Mouse (Mus musculus) liver, embryonic 15.5 days (tissue): ENCODE measurements around the gene Grik2. TPM values are rescaled to one million over a fixed set of nuclear protein-coding genes. Genes with fewer than 3 reads are reported as not detected.

Experiments used
- ATAC-seq: fragments of 200-750 bp; cut with Nextera tagmentation; 2 replicates; pipeline ENCODE4 v1.8.0; 2017; ENCODE audit warnings: moderate number of reproducible peaks, mild to moderate bottlenecking, moderate library complexity; ENCODE audit not compliant: insufficient read depth
- H3K27ac ChIP-seq: fragments of 300-500 bp; sonication (generic); replicated peaks from 2 replicates; pipeline ENCODE4 v1.5.1; 2015; ENCODE audit warnings: mild to moderate bottlenecking, inconsistent platforms
- H3K27me3 ChIP-seq: fragments of 300-500 bp; sonication (generic); 2 replicates; pipeline ENCODE4 v1.6.1; 2015; ENCODE audit warnings: mild to moderate bottlenecking, inconsistent platforms
- H3K36me3 ChIP-seq: fragments of 300-500 bp; sonication (generic); replicated peaks from 2 replicates; pipeline ENCODE4 v1.6.1; 2015; ENCODE audit warnings: moderate library complexity, mild to moderate bottlenecking, inconsistent platforms
- H3K4me1 ChIP-seq: fragments of 300-500 bp; sonication (generic); replicated peaks from 2 replicates; pipeline ENCODE4 v1.6.1; 2015; ENCODE audit warnings: inconsistent platforms
- H3K4me2 ChIP-seq: fragments of 300-500 bp; sonication (generic); 2 replicates; pipeline ENCODE4 v1.6.1; 2015; ENCODE audit warnings: moderate library complexity, mild to moderate bottlenecking, inconsistent platforms
- H3K4me3 ChIP-seq: fragments of 300-500 bp; sonication (generic); replicated peaks from 2 replicates; pipeline ENCODE4 v1.5.1; 2015; ENCODE audit warnings: mild to moderate bottlenecking, inconsistent platforms
- H3K9ac ChIP-seq: fragments of 300-500 bp; sonication (generic); 2 replicates; pipeline ENCODE4 v1.6.1; 2015; ENCODE audit warnings: moderate library complexity, mild to moderate bottlenecking, inconsistent platforms
- H3K9me3 ChIP-seq: fragments of 300-500 bp; sonication (generic); replicated peaks from 2 replicates; pipeline ENCODE4 v1.6.1; 2016; ENCODE audit warnings: inconsistent platforms
- WGBS: fragments of 180-500 bp; shearing (Covaris S2); methylation state at CpG from one replicate; pipeline ENCODE4 v1.1.7; 2015; ENCODE audit warnings: mixed read lengths; ENCODE audit not compliant: insufficient replicate concordance; 5-methylcytosine and 5-hydroxymethylcytosine counted together
- polyA plus RNA-seq: library from polyadenylated mRNA; unstranded; fragments of >200 nt; fragmentation: Nextera tagmentation; extraction: Ambion mirVana; gene quantifications from 2 replicates; pipeline ENCODE4 v1.2.1, GENCODE M21; 2015

Grik2 gene
- polyA plus RNA-seq, 1 experiment from 2014 or later = 0.05 TPM

- Histone ChIP-seq H3K4me1 (no peaks in the 10 kb centered on the region), H3K36me3 (no peaks in the 10 kb centered on the region), H3K27ac (no peak overlapping the region), H3K9ac (no peak overlapping the region), H3K4me3 (no peak overlapping the region), H3K9me3 (no peaks in the 10 kb centered on the region), H3K4me2 (no peak overlapping the region), H3K27me3 (no peaks in the 10 kb centered on the region)
- WGBS = 67% methylated on average over 8 of the region's 8 CpGs
- ATAC-seq = no peak
These were observed 84.1 kb downstream of the Grik2 start for GRCm38 (mm10) chr10:49704446-49704845.

GRCm38 (mm10) chr10:49652320-49652719 lies 136.2 kb downstream of the Grik2 start:
- Histone ChIP-seq H3K4me1 (no peaks in the 10 kb centered on the region), H3K4me2 (no peak overlapping the region), H3K4me3 (no peak overlapping the region), H3K36me3 (no peaks in the 10 kb centered on the region), H3K27ac (no peak overlapping the region), H3K27me3 (no peaks in the 10 kb centered on the region), H3K9me3 (no peaks in the 10 kb centered on the region), H3K9ac (no peak overlapping the region)
- ATAC-seq = no peak
- 41% methylated on average over 1 of the region's 1 CpGs for WGBS

GRCm38 (mm10) chr10:49647116-49647515 lies 141.4 kb downstream of the Grik2 start:
- ATAC-seq = no peak
- H3K36me3 ChIP-seq = no peaks in the 10 kb centered on the region
- H3K9me3 ChIP-seq = no peaks in the 10 kb centered on the region
- H3K27me3 ChIP-seq = no peaks in the 10 kb centered on the region
- no peak overlapping the region for H3K4me3 ChIP-seq
- H3K4me1 ChIP-seq = no peaks in the 10 kb centered on the region
- 66% methylated on average over 2 of the region's 2 CpGs for WGBS
- H3K27ac ChIP-seq = no peak overlapping the region
- no peak overlapping the region for H3K9ac ChIP-seq
- no peak overlapping the region for H3K4me2 ChIP-seq

- no peaks in the 10 kb centered on the region for H3K27me3 ChIP-seq
- no peak overlapping the region for H3K4me2 ChIP-seq
- ATAC-seq = no peak
- WGBS = 51% methylated on average over 2 of the region's 2 CpGs
- no peaks in the 10 kb centered on the region for H3K9me3 ChIP-seq
- no peak overlapping the region for H3K27ac ChIP-seq
- H3K36me3 ChIP-seq = no peaks in the 10 kb centered on the region
- H3K4me3 ChIP-seq = no peak overlapping the region
- H3K4me1 ChIP-seq = no peaks in the 10 kb centered on the region
- no peak overlapping the region for H3K9ac ChIP-seq
These were observed 148.7 kb downstream of the Grik2 start for GRCm38 (mm10) chr10:49639901-49640300.

GRCm38 (mm10) chr10:49623951-49624350 lies 164.6 kb downstream of the Grik2 start:
- no peaks in the 10 kb centered on the region for H3K36me3 ChIP-seq
- H3K9ac ChIP-seq = no peak overlapping the region
- H3K4me3 ChIP-seq = no peak overlapping the region
- H3K4me2 ChIP-seq = no peak overlapping the region
- no peak for ATAC-seq
- 66% methylated on average over 3 of the region's 3 CpGs for WGBS
- H3K9me3 ChIP-seq = no peaks in the 10 kb centered on the region
- H3K4me1 ChIP-seq = no peaks in the 10 kb centered on the region
- no peak overlapping the region for H3K27ac ChIP-seq
- no peaks in the 10 kb centered on the region for H3K27me3 ChIP-seq

- Histone ChIP-seq H3K27ac (no peak overlapping the region), H3K4me3 (no peak overlapping the region), H3K4me2 (no peak overlapping the region), H3K9me3 (no peaks in the 10 kb centered on the region), H3K27me3 (no peaks in the 10 kb centered on the region), H3K36me3 (no peaks in the 10 kb centered on the region), H3K4me1 (no peaks in the 10 kb centered on the region), H3K9ac (no peak overlapping the region)
- no peak for ATAC-seq
- WGBS = 58% methylated on average over 2 of the region's 2 CpGs
These were observed 190.9 kb downstream of the Grik2 start for GRCm38 (mm10) chr10:49597652-49598051.

- no peak overlapping the region for H3K27ac ChIP-seq
- H3K36me3 ChIP-seq = no peaks in the 10 kb centered on the region
- no peaks in the 10 kb centered on the region for H3K9me3 ChIP-seq
- H3K27me3 ChIP-seq = no peaks in the 10 kb centered on the region
- ATAC-seq = no peak
- no peak overlapping the region for H3K4me2 ChIP-seq
- no peak overlapping the region for H3K4me3 ChIP-seq
- H3K9ac ChIP-seq = no peak overlapping the region
- no peaks in the 10 kb centered on the region for H3K4me1 ChIP-seq
- WGBS = 65% methylated on average over 7 of the region's 7 CpGs
These were observed 215.1 kb downstream of the Grik2 start for GRCm38 (mm10) chr10:49573514-49573913.

GRCm38 (mm10) chr10:49559872-49560407 lies 228.6 kb downstream of the Grik2 start:
- Histone ChIP-seq H3K9me3 (no peaks in the 10 kb centered on the region), H3K27ac (no peak overlapping the region), H3K36me3 (no peaks in the 10 kb centered on the region), H3K4me2 (no peak overlapping the region), H3K4me3 (no peak overlapping the region), H3K9ac (no peak overlapping the region), H3K4me1 (no peaks in the 10 kb centered on the region), H3K27me3 (no peaks in the 10 kb centered on the region)
- no peak for ATAC-seq
- WGBS = 45% methylated on average over 1 of the region's 1 CpGs

- Histone ChIP-seq H3K27ac (no peak overlapping the region), H3K9me3 (no peaks in the 10 kb centered on the region), H3K9ac (no peak overlapping the region), H3K36me3 (no peaks in the 10 kb centered on the region), H3K4me1 (no peaks in the 10 kb centered on the region), H3K4me2 (no peak overlapping the region), H3K4me3 (no peak overlapping the region), H3K27me3 (no peaks in the 10 kb centered on the region)
- no peak for ATAC-seq
- 31% methylated on average over 1 of the region's 1 CpGs for WGBS
These were observed 246.3 kb downstream of the Grik2 start for GRCm38 (mm10) chr10:49542249-49542648.

- 77% methylated on average over 1 of the region's 1 CpGs for WGBS
These were observed 268.8 kb downstream of the Grik2 start for GRCm38 (mm10) chr10:49519752-49520151.

GRCm38 (mm10) chr10:49500628-49501027 lies 287.9 kb downstream of the Grik2 start:
- Histone ChIP-seq H3K4me3 (no peak overlapping the region), H3K9me3 (no peaks in the 10 kb centered on the region), H3K27me3 (no peaks in the 10 kb centered on the region), H3K4me1 (no peaks in the 10 kb centered on the region), H3K36me3 (no peaks in the 10 kb centered on the region), H3K4me2 (no peak overlapping the region), H3K27ac (no peak overlapping the region), H3K9ac (no peak overlapping the region)
- ATAC-seq = no peak
- 50% methylated on average over 1 of the region's 1 CpGs for WGBS

More at GRCm38 (mm10) chr10:49519752-49520151, 268.8 kb downstream of the Grik2 start:
- no peaks in the 10 kb centered on the region for H3K27me3 ChIP-seq
- no peaks in the 10 kb centered on the region for H3K36me3 ChIP-seq
- H3K9me3 ChIP-seq = no peaks in the 10 kb centered on the region
- H3K27ac ChIP-seq = no peak overlapping the region
- no peak overlapping the region for H3K4me3 ChIP-seq
- H3K4me2 ChIP-seq = no peak overlapping the region
- H3K4me1 ChIP-seq = no peaks in the 10 kb centered on the region
- no peak for ATAC-seq
- H3K9ac ChIP-seq = no peak overlapping the region

- H3K9ac ChIP-seq = no peak overlapping the region
- no peaks in the 10 kb centered on the region for H3K36me3 ChIP-seq
- no peaks in the 10 kb centered on the region for H3K4me1 ChIP-seq
- no peaks in the 10 kb centered on the region for H3K27me3 ChIP-seq
- no peak overlapping the region for H3K4me3 ChIP-seq
- no peak overlapping the region for H3K27ac ChIP-seq
- no peak overlapping the region for H3K4me2 ChIP-seq
- WGBS = 53% methylated on average over 1 of the region's 1 CpGs
- H3K9me3 ChIP-seq = no peaks in the 10 kb centered on the region
- no peak for ATAC-seq
These were observed 291.3 kb downstream of the Grik2 start for GRCm38 (mm10) chr10:49497302-49497701.
